Mouse (Mus musculus) ES-Bruce4 (cell line): ENCODE measurements at regions not wholly inside any gene's neighbourhood (a gene's known extent, or its start where the extent isn't known, plus 50 kb on each side); places are given as distances from the start of the nearest gene placed in this dataset.

Source experiments
- H3K27ac ChIP-seq: 2 replicates; pipeline ENCODE4 v1.5.1; 2012; ENCODE audit warnings: low read length, inconsistent platforms; ENCODE audit not compliant: insufficient read depth
- H3K27me3 ChIP-seq: 2 replicates; pipeline ENCODE4 v1.6.1; 2012; ENCODE audit warnings: mild to moderate bottlenecking, low read length, inconsistent platforms; ENCODE audit not compliant: control insufficient read depth, poor library complexity, insufficient read depth, severe bottlenecking
- H3K36me3 ChIP-seq: 2 replicates; pipeline ENCODE4 v1.6.1; 2012; ENCODE audit warnings: inconsistent platforms, mild to moderate bottlenecking, low read length, moderate library complexity; ENCODE audit not compliant: control insufficient read depth, poor library complexity, insufficient read depth, severe bottlenecking
- H3K4me1 ChIP-seq: one replicate; pipeline ENCODE4 v1.8.1; 2011; ENCODE audit warnings: low read length; ENCODE audit not compliant: control insufficient read depth, insufficient read depth
- H3K4me3 ChIP-seq: 2 replicates; pipeline ENCODE4 v1.5.1; 2011; ENCODE audit warnings: low read depth, mild to moderate bottlenecking, low read length
- H3K9ac ChIP-seq: 2 replicates; pipeline ENCODE4 v1.6.1; 2012; ENCODE audit warnings: low read depth, mild to moderate bottlenecking, inconsistent platforms; ENCODE audit not compliant: poor library complexity, severe bottlenecking
- H3K9me3 ChIP-seq: replicated peaks from 2 replicates; pipeline ENCODE4 v1.6.1; 2012; ENCODE audit warnings: mild to moderate bottlenecking, low read length, inconsistent platforms; ENCODE audit not compliant: control insufficient read depth, poor library complexity, insufficient read depth, severe bottlenecking
- CTCF ChIP-seq: IDR thresholded peaks from one replicate; pipeline ENCODE4 v1.8.1; 2011; ENCODE audit warnings: low read depth, low read length
- EP300 ChIP-seq: IDR thresholded peaks from 2 replicates; pipeline ENCODE4 v1.6.1; 2011; ENCODE audit warnings: low read depth, low read length; ENCODE audit not compliant: insufficient read depth
- POLR2A ChIP-seq: IDR thresholded peaks from one replicate; pipeline ENCODE4 v1.8.1; 2011; ENCODE audit warnings: low read length; ENCODE audit not compliant: insufficient read depth

DNA sequence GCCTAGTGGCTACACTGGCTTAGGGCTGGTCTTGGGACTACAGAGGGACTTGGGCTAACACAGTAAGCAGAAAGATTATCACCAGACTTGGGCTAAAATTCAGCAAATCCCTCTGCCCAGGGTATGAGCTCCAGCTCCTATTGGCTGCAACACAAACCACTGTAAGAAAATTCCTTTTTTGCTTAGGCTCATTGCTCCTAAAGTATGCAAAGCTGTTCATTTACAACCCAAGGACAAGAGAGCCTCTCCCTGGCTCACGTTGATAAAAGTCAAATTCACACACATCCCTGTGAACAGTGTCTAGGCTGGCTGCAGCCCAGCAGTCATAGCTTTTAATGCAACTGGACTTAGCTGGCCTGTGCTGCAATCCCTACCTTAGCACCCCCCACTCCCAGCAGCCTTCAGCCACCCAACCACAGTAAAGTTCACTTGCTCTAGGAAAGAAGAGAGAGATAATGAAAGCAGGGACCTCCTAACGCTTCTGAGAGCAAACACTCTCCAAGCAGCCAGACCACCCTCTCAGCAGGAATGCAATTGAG lies 247.6 kb downstream of the Tgfb2 start:
- no peaks in the 10 kb centered on the region for H3K9me3 ChIP-seq
- H3K4me3 ChIP-seq: no peak overlapping the region
- no peak overlapping the region for H3K27ac ChIP-seq
- no peaks in the 10 kb centered on the region for H3K27me3 ChIP-seq
- no peak overlapping the region for H3K9ac ChIP-seq
- no peaks in the 10 kb centered on the region for H3K36me3 ChIP-seq
- no peak for TF ChIP-seq POLR2A
- TF ChIP-seq CTCF: no peak
- TF ChIP-seq EP300: no peak
- no peaks in the 10 kb centered on the region for H3K4me1 ChIP-seq

GRCm38 (mm10) chr1:186457098-186457497 lies 248.7 kb downstream of the Tgfb2 start:
- Histone ChIP-seq H3K4me3 (no peak overlapping the region), H3K9me3 (no peaks in the 10 kb centered on the region), H3K27me3 (no peaks in the 10 kb centered on the region), H3K27ac (no peak overlapping the region), H3K9ac (no peak overlapping the region), H3K4me1 (no peaks in the 10 kb centered on the region), H3K36me3 (no peaks in the 10 kb centered on the region)
- TF ChIP-seq CTCF: no peak
- TF ChIP-seq POLR2A: no peak
- no peak for TF ChIP-seq EP300

GRCm38 (mm10) chr1:186456131-186456530 lies 249.7 kb downstream of the Tgfb2 start:
- Histone ChIP-seq H3K27me3 (no peaks in the 10 kb centered on the region), H3K4me1 (no peaks in the 10 kb centered on the region), H3K4me3 (no peak overlapping the region), H3K9ac (no peak overlapping the region), H3K36me3 (no peaks in the 10 kb centered on the region), H3K27ac (no peak overlapping the region), H3K9me3 (no peaks in the 10 kb centered on the region)
- TF ChIP-seq CTCF (peak; percentile 69), POLR2A (no peak)

GRCm38 (mm10) chr1:186455177-186455660 lies 250.6 kb downstream of the Tgfb2 start:
- H3K9ac ChIP-seq: no peak overlapping the region
- no peaks in the 10 kb centered on the region for H3K9me3 ChIP-seq
- no peaks in the 10 kb centered on the region for H3K27me3 ChIP-seq
- no peak for TF ChIP-seq CTCF
- no peak for TF ChIP-seq POLR2A
- TF ChIP-seq EP300: no peak
- no peaks in the 10 kb centered on the region for H3K36me3 ChIP-seq
- no peaks in the 10 kb centered on the region for H3K4me1 ChIP-seq
- H3K27ac ChIP-seq: no peak overlapping the region
- H3K4me3 ChIP-seq: no peak overlapping the region

- no peaks in the 10 kb centered on the region for H3K27me3 ChIP-seq
- no peak overlapping the region for H3K27ac ChIP-seq
- no peak overlapping the region for H3K9ac ChIP-seq
- TF ChIP-seq EP300 (no peak), CTCF (no peak), POLR2A (no peak)
- H3K36me3 ChIP-seq: no peaks in the 10 kb centered on the region
- no peaks in the 10 kb centered on the region for H3K4me1 ChIP-seq
- no peak overlapping the region for H3K4me3 ChIP-seq
- H3K9me3 ChIP-seq: no peaks in the 10 kb centered on the region
Observed at GRCm38 (mm10) chr1:186454393-186455085, 251.2 kb downstream of the Tgfb2 start.

- TF ChIP-seq POLR2A (no peak), CTCF (no peak), EP300 (no peak)
- Histone ChIP-seq H3K27me3 (no peaks in the 10 kb centered on the region; the same call in 1 of the 2 replicates), H3K36me3 (no peaks in the 10 kb centered on the region), H3K4me3 (no peak overlapping the region), H3K9ac (no peak overlapping the region), H3K4me1 (no peaks in the 10 kb centered on the region), H3K9me3 (no peaks in the 10 kb centered on the region), H3K27ac (no peak overlapping the region)
Observed at GRCm38 (mm10) chr1:186448841-186449650, 256.7 kb downstream of the Tgfb2 start.
